Mouse (Mus musculus) monocyte, adult 2 months (primary cell): ENCODE measurements around the gene Adarb1.

Source experiments
- DNase-seq, 2 experiments: peaks; one replicate each; pipeline ENCODE4 v3.0.0; 2022; ENCODE audit warnings: low spot score in 2 of 2, low read depth in 1 of 2

Gene Adarb1

DNA sequence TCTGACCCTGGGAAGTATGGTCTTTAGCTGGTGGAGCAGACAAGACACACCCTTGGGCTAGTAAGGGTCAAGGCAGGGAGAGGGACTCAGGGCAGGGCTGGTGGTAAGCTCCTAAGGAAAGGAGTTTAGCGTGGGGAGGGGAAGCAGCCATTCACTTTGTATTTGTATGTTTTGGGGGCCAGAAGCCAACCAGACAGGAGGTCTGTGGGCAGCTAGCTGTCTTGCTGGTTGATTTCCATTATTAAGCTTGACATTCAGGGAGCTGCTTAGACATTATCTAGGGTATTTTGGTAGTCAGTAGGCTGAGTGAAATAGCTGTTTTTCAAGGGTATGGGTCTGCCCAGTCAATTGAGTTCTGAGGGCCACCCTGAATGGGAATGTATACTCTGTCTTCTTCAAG is 20.0 kb upstream of the Adarb1 start:
- DNase-seq: no peak

DNA sequence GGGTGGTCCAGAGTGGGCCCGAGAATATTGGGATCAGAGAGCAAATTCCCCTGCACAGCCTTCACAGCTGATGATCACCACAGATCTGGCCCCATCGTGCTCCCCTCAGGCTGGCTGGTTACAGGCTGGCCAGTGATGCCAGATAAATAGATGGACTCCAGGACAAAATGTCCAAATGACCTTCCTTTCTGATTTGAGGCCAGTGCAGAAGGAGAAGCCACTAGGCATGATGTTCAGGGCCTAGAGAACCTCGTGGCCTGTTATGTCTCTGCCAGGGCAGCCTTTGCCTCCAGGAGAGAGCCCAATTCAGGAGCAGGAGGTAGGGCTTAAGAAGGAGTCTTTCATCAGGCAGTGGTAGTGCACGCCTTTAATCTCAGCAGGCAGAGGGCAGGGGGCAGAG is 17.3 kb upstream of the Adarb1 start:
- DNase-seq: no peak

DNA sequence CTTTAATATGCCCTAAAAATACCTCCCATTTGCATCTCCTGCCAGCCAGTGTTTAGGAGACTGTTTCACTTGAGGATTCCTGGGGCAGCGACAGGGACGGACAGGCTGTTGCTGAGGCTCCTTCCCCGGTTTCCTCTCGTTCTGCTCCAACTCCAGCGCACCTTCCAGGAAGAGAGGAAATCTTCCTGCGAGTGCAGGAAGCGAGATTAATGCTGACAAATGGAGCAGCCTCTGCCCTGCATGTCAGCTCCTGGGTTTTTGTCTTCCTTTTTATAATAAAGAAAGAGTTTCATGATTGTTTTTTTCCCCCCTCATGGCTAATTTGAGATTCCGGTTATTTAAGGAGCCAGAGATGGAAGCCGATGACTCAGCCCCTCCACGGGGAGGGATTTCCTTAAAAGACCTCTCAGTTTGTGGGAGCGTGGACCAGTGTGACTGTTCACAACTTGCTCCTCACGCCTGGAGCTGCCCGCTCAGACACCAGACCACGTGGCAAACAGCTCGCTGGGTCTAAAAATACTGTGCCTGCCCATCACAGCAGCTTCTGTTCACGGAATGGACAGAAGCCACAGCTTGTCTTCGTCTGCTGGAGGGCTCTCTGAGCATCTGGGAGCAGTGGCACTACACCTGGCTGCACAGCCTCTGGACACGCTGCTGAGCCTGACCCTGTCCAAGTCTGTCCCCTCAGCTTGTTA is 16.5 kb upstream of the Adarb1 start:
- no peak for DNase-seq

DNA sequence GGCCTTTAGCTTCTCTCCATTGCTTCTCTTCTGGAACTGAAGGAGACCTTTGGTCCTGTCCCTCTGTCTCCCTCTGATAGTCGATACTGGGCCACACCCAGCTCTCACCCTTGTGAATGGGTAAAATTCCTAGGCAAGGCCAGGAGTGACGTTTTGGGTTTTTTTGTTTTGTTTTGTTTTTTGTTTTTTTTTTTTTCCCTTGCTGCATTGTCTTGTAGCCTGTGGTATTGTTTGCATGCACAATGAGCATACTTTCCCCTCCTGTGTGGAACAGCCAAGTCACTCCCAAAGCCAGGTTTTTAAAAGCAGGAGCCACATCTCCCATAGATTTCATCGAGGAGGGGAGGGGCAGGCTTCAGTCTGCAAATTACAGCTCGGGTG is 16.0 kb upstream of the Adarb1 start:
- DNase-seq: no peak

DNA sequence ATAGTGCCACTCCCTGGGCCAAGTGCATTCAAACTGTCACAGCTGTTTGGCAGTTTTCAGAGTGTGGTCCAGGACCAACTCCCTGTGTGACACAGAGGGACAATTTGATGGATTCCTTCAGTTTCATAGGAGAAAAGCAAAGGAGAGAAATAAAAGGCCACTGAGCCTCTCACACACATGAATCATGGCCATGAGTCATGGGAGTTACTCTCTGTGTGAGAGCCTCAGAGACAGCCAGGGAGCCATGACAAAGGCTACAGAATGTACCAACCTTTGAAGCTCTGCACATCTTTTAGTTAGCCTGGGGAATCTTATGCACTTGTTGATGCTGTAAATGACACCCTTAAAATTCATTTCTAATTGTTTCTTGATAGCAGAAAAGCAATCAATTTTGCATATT is 12.7 kb upstream of the Adarb1 start:
- no peak for DNase-seq

DNA sequence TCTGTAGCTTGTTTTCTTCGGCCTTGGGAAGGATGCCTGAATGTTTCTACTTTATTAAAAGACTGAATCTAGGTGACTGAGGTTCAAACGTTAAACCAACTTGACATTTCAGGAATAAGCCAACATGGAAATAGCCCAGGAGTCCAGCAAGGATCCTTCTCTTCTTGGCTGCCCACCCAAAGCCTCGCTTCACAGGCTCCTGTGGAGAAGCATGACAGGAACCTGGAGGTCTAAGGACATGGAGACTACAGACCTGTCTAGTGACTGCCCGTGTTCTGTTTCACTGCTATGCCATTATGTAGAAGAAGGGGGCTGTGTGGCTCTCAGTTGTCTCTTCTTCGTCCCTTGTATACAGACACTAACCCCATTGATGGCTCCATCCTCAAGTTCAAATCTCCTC is 11.9 kb upstream of the Adarb1 start:
- no peak for DNase-seq

DNA sequence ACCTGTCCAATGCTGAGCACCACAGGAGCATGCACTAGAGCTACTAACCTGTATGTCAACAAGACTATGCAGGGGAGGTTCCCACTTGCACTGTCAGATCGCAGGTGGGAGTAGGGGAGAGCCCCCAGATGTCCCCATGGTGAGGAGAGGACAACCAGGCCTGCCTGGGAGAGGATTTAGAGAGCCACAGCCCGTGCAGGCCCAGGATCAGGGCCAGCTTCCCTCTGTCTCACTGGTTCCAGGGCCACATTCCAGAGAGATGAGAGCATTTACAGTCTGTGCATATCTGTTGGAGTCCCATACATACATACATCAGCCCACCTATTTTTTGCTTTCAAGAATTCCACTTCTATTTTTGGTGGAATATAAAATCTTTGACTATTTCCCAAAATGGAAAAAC is 9.5 kb upstream of the Adarb1 start:
- DNase-seq: no peak

DNA sequence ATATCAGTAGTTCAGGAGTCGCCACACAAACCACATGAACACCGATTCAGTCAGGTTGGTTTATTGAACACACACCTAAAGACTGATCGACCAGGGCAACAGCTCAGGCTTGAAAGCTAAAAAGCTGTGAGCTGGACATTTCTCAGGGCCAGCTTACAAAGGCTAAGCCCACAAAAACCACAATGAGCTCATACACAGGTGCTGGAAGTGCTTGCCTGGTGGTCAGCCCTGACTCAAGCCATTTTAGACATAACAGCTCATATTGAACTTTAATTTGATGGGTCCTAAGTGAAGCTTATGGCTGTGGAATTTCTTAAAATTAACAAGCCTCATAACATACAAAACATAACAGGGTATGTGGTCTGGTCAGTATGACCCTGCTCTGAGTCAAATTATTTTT is 2.1 kb upstream of the Adarb1 start:
- no peak for DNase-seq

DNA sequence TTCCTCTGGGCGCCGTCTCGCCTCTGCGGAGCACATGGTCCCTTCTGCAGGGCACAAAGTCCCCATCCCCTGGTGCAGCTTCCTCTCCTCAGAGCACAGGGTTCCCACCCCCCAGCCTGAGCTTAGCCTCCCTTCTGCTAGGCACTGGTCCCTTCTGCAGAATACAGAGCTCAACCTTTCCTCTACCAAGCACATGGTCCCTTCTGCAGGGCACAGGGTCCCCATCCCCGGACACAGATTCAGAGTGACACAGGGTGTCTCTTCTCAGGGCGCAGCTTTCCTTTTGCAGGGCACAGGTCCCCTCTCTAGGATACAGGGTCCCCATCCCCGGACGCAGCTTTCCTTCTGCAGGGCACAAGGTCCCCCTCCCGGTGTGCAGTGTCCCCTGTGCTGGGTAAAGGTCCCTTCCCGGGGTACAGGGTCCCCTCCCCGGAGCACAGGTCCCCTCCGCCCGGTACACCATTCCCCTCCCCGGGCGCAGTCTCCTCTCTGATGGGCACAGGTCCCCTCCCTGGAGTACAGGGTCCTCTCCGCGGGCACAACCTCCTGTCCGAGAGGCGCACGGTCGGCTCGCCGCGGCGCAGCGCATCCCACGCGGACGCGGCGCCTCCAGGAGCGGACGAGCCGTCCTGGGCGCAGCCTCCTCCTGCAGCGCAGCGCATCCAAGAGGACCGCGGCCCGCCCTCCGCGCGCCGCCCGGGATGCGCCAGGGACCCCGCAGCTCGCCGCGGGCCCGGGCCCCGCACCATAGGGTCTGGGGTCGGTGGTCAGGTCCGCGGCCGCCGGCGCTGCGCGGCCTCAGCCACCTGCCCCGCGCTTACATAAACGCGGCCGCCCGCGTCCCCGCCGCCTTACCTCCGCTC is 599 bp downstream of the Adarb1 start:
- DNase-seq: peak in 1 of 2 experiments; percentile 2

DNA sequence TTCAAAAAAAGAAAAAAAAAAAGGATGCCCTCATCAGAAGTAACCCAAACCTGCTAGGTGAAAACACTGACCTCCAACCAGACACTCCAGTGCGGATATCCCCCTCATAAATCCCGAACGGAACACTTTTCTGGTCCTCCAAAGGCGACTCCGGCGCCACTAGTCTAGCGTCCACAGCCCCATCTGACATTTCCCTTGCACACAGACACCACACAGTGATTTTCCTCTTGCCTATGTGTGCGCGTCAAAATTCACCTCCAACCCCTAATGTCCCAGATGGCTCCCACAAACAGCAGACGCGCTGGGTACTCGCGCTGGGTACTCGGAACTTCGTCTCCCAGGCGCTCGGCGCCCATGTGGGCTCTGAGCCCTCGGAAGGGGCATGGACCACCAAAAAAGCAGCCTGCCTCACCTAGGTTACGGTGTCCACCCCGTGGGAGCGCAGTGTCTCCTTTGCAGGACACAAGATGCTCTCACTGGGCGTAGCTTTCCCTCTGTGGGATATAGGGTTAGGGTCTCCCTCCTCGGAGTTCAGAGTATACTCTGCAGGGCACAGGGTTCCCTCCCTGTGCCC is 1.3 kb downstream of the Adarb1 start:
- DNase-seq: no peak

DNA sequence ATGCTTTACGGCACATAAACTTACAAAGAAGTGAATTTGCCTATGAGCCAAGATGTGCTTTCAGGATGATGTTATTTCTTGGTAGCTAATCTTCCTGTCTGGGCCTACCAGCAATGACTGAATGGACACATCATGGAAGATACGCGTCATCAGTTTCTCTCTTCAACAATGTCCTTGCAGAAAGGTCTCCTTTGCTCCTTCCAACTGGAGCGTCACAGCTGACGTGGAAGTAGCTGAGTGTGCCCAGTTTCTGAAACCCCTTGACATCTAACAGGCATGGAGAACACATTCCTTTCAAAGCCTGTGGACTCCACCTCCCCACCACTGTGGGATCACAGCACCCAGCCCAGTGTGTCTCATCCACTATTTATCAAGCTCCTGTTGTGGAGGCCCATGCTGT is 2.2 kb downstream of the Adarb1 start:
- DNase-seq: no peak

DNA sequence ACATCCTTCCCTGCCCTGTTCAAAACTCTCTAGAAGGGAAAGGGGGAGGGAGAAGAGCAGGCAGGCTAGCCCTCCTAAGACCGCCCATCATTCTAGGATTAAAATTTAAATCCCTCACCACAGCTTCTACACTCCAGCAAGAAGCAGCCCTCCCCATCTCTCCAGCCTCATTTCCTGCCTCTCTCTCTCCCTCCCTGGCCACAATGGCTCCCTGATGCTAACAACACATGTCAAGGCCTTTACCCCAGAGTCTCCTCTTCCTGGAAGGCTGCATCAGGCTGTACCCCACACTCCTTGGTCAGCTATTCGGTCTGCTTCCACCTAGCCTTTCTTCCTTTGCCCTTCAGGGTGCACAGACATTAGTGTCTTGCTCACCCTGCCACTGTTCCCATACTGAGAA is 4.3 kb downstream of the Adarb1 start:
- no peak for DNase-seq

DNA sequence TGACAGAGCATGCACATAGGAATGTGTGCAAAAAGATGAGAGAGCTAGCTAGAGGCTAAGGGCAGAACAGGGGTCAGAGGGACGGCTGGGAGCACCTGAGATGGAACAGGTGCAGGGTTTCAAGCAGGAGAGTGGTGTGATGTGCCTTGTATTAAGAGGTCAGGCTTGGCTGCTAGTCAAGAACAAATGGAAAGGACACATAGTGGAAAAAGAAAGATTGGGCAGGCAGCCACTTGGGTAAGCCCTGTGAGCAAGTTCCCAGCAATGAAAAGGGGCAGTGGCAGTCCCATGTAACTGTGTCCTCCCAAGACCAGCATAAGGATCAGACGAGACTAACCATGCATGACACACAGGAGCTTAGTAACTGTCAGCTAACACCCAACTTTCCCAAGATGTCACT is 8.9 kb downstream of the Adarb1 start:
- DNase-seq: no peak

DNA sequence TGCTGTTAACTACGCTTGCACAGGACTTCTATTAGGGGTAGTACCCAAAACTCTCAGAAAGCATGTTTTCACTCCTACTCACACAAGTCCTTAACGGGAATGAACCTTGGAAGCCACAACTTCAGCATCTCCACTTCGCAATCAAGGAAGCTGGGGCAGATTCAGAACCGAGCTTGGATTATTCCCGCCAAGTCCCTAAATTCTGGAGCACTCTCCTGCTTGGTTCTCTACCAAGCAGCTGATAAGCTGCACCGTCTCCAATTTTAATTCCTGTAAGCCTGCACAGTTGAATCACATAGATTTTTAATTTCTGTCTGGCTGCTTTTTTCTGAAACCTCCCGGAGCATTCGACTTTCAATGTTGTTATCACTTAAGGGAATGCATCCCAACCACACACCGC is 9.8 kb downstream of the Adarb1 start:
- no peak for DNase-seq

DNA sequence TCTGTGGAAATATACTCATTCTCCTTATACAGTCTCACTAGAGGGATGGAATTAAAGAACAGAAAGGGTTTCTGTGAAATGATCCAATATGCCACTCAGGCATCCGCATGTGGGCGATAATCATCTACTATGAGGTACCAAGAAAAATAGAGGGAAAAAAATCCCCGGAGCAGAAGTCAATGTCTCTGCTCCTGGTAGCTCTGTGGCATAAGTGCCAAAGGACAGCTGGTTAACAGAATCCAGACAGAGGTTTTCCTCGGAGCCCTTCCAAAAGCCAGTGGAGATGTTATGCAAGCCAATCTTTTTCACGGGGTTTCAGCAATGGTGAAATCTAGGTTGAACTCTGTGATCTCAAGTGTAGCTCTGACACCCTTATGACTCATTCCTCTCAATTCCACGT is 11.6 kb downstream of the Adarb1 start:
- DNase-seq: no peak

DNA sequence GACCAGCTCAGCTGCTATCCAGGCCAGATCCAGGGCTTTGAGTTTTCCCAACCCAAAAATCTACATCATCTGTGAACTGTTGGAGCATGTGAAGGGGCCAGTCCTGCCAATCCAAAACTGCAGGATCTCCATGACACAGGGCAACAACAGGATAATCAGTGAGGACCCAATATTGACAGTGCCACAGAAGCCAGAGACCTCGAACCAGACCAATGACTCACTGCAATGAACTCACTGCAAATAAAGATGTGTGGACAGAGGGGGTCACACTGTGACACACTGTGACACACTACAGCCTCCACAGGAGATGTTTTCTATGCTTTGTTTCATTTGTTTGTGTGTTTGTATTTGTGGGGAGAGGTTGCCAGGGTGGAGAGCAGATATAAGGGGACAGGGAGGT is 15.6 kb downstream of the Adarb1 start:
- DNase-seq: no peak

DNA sequence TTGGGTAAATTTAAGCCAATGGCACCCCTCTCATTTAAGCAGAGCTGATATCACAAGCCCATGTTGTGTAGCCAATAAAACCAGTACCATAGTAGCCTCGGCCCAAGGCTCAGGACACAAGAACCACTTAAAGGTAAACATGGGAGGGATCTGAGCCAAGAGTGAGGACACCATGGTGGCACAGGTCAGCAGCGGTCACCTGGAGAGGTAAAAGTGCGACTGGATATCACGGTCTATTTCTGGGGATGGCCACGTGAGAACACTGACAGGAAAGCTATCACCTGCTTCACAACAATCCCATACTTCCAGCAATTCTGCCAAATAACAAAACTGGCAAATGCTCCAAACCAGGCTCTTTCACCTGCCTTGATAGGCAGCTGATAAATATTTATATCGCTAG is 17.0 kb downstream of the Adarb1 start:
- no peak for DNase-seq

DNA sequence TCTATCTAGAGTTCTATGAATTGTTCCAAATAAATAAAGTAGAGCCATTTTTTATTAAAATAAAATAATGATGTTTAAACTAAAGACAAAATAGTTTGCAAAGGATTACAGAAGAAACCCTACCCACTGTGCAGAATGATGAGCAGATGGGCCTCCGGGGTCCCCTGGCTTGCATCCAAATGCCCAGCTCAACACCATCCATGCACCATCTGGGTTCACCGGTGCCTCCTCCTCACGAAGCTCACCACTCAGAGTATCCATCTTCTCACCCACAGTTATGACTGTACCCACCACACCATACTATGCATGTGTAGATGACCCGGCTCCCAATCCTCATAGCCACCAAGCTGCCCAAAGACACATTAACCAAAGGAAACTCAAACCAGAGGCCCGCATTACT is 18.1 kb downstream of the Adarb1 start:
- DNase-seq: no peak

DNA sequence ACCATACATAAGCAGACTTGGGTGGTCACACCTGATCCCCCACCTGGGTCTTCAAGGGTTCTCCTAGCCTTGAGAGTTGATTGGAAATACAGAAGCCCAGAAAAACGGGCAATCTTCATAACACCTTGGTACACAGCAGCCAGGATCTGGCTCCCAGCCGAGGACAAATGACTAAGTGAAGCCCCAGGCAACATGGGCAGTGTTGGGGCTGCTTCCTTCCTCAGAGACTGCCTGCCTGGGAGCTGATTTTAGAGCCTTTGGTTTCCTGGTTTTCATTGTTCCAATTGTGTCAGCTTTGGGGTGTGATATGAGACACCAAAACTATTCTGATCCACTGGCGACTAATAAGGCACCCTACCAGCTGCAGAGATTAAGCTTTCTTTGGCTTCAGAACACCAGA is 20.0 kb downstream of the Adarb1 start:
- no peak for DNase-seq

DNA sequence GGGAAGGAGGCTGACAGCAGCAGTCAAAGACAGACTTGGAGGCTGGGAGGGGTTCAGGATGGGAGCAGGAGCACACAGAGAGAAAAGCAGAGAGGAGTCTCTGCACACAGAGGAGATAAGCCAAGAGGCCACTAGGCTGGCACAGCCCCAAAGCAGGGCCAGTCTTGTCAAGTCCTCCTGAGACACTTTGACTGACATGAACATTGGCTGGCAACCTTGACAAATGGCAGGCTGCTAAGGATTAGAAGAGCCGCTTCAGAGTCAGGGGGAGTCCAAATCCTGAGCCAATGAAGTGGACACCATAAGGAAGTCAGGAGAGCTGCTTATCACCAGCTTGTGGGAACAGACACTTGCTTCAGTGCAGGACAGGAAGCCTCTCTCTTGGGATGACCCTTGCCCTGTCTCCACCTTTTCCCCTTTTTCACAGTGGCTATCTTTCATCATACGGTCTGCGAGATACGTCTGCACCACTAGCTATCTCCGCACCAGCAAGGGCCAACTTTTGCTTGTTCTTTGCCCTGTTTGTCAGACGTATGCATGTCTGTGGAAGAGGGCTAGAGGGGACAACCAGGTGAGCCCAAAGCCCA is 20.9 kb downstream of the Adarb1 start:
- no peak for DNase-seq

DNA sequence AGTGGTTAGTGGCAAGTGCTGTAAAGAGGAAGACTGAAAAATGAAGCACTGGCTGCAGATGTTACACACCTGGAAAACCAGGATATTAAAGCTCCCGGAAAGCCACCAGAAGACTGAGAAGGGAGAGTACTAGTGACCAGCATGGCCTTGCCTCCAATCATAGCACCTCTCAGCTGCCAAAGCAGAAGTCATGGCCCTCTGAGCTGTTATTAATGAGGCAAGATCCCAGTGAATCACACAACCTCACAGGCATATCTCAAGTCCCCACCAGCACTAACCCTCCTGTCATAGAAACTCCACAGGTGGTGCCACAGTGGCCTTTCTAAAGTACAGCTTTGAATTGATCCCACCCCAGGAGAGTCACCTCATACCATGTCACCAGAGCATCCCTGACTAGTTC is 22.1 kb downstream of the Adarb1 start:
- DNase-seq: no peak

DNA sequence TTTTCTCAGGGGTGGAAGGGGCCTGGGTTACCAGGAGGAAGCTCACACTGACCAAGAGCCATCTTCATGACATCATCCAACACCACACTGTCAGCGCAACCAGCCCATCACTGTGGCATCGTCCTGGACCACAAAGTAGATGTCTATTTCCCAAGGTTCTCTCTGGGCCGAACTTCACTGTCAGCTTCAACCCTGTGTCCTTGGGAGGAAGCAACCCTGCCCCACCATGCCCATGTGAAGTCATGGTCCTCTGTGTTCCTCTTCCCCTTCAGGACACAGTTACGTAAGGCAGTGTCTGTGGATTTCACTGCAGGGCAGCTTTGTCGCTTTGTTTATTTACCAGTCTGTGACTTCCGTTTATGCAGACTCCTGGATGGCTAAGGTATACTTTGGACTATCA is 27.0 kb downstream of the Adarb1 start:
- no peak for DNase-seq
